Mouse (Mus musculus) adrenal gland, postnatal 36 days (tissue): Measurements from ENCODE around the gene Erich3. TPM values are rescaled to one million over a fixed set of nuclear protein-coding genes. Genes with fewer than 3 reads are reported as not detected.

Source experiments
- DNase-seq, 2 experiments: peaks; one replicate each; pipeline ENCODE4 v3.0.0; 2021; ENCODE audit warnings: mixed read lengths in 1 of 2
- total RNA-seq, 2 experiments: library from RNA; stranded (reverse); gene quantifications; 2 replicates each; pipeline ENCODE4 v1.2.3; 2021

The Erich3 gene
- total RNA-seq, 2 experiments from 2014 or later, result 0.13 to 0.36 TPM

DNA sequence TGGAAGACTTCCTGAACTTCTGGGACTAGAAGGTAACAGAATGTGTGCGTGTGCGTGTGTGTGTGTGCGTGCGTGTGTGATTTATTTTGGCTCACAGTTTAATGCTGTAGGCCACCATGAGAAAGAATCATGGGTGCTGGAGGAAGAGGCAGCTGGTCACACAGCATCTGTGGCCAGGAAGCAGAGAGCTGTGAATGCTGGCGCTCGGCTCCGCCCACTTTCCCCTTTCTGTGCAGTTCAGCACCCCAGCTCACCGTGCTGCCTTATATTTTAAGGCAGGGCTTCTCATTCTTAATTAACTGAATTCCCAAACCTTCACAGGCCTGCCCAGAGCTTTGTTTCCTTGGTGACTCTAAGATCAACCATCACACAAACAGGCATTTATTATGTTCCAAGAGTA, 9.7 kb downstream of the Erich3 start:
- no peak for DNase-seq

DNA sequence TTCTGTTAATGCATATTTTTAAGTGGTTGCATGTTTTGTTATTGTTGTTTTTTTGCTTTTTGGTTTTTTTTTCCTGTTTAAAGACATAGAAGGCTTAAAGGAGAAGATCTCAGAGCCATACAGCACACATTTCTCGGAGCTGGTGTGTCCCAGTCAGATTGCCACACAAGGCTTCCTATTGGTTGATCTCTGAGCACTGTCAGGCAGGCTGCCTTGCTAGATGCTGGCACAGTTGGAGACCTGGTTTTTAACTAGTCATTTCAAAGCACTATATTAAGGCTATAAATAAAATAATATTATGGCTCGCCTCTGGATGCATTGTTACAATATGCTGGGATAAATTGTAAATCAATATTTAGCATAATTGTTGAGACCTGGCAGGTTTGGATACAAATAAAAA, 18.9 kb downstream of the Erich3 start:
- no peak for DNase-seq

DNA sequence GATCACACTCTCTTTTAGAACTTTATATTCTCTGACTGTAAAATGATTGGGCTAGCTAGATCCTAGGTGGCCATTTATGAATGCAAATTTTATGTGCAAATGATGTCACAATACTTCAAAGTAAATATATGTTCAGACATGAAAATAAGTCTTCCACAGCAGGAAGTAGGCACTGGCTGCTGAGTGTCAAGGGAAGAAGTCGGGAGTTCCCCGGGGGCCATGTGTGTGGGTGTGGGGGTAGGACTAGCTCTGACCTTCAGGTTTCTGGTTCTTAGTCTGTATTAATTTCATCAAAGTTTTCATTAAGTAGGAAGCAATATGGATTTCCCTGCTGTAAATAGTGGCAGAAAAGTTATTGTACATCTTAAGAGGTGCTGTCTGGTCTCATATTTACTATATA, 20.0 kb downstream of the Erich3 start:
- DNase-seq, result no peak

DNA sequence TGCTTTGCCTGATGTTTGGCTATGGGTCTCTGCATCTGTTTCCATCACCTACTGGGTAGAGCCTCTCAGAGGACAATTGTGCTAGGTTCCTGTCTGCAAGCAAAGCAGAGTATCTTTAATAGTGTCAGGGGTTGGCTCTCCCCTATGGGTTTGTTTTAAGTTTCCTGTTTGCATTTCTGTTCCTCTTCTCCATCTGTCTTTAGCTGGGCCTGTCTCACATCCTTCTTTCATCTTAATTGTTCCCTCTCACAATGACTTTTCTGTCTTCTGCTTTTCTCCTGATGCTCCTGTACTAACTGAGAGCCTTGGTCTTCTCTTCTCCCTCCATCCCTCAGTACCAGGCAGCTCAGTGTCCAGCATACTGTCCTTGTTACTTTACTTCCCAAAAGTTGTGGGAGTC, 26.6 kb downstream of the Erich3 start:
- DNase-seq, result no peak

DNA sequence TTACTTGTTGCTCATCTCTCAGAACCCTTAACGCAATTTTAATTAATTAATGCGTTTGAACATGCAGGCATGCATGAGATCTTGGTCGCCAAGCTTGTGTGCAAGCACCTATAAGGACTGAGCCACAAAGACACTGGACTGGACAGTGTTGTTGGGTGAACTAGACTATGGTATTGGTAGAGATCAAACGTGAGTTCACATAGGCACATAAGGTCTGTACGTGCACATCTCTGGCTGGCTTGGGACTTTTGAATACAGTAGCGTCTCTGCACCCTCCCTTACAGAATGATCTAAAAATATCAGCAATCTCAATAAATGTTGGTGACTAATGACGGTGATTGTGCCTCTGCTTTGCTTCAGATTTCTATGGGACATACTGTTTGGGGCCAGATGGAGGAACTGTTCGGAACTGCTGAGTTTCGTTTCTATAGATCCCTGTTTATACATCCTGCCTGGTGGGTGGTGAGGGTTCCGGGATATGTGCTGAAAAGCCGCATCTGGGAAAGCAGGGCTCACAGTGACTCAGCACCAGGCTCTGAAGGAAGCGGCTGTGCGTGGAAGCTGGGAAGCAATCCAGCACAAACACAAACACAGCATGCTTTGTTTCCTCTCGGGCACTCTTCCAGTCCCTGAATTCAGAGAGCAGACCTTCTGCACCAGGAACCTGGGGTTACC, 28.4 kb downstream of the Erich3 start:
- DNase-seq, result peak; percentile 55 to 68

DNA sequence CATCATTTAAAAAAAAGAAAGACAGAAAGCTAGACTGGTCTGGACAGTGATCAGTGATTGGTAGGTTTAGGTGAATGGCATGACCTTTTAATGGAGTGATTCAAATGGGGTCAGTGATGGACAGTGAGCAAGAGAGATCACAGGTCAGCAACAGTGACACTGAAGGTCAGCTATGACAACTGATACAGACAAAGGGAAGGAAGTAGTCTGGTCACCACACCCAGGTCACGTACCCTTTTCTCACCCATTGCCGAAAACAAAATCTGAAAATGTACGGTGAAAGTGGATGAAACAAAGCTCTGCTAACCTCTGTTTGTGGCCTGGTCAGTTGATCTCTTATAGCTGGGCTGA, 28.9 kb downstream of the Erich3 start:
- DNase-seq, result peak in 1 of 2 experiments; percentile 5

DNA sequence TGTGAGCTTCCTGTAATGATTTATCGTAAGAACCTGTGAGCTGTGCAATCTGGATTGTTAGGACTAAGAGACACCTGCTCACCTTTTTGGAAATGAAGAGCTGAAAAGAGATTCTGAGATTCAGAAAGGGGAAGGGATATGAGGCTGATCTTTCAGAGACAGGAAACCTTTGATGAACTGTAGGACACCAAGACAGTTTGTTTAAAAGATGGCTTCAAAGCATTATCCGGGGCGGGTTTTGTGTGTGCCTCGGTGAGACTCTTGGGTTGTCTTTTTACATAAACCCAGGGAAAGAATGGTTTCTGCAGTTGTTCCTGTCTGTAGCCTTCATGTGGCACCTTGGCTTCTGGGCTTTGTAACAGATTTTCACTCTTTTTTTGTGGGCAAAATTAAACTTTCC, 30.2 kb downstream of the Erich3 start:
- no peak for DNase-seq

DNA sequence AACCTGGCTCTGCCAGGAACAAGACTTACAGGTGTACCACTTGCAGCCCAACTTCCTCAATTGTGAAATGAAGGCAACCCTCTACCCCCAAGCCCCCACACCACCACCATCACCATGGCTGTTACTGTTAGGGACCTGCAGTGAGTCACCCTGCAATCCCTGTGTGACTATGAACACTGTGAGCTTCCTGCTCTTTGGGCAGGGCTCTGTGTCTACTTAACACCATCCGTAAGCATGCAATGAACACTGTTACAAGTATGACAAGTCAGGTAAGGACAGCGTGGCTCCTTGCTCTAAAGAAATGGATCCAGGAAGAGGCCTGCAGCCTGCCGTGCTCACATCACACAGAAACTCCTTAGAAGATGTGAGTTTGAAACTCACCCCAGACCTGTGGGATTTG, 33.0 kb downstream of the Erich3 start:
- DNase-seq, result no peak

DNA sequence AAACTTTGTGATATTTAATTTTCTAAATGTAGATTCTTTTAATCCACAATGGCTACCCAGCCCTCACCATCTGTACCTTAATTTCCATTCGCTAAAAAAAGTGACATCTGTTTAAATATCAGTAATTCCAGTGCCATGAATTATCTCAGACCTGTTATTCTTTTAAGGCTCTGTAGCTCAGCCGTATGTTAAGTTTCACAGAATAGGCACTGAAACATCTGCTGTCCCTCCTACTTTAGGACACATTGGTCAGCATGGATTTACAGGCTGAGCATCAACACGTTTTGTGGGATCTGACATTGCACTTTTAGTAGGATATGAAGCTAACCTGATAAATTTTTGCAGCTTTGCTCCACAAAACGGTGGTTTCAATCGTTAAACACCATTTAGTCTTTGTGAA, 35.2 kb downstream of the Erich3 start:
- no peak for DNase-seq

DNA sequence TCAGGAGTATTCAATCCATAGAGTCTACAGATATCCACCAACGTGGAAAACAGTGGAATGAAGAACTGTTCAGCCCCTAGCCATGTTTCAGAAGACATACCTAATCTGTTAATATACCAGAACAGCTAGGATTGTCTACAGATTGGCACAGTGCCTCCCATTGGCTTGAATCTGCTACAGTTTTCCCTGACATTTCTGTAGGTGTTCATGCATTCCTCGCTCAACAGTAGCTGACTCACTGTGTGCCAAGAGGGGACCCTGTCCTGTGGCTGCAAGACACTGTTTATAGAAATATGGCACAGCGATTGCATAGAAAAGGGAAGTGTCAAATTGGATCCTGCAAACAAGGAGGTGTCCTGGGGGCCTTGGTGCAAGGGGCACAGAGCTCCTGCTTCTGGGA, 36.6 kb downstream of the Erich3 start:
- DNase-seq, result no peak

DNA sequence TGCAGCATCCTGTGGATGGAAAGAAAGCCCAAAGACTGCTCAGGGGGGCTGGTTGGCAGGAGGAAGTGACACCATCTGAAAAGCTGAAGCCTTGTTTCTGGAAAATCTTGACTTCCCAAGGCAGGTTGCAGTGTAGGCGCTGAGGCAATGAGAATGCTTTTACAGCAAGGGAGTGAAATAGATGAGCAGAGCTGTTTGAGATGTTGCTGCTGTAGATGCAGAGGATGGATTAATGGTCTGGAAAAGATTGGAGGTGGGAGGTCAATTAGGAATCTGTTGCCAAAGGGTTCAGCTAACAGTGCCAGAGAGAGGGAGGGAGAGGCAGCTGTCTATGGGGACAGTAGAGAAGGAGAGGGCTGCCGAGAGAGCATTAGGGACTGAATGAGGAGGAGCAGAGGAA, 37.1 kb downstream of the Erich3 start:
- DNase-seq, result no peak

DNA sequence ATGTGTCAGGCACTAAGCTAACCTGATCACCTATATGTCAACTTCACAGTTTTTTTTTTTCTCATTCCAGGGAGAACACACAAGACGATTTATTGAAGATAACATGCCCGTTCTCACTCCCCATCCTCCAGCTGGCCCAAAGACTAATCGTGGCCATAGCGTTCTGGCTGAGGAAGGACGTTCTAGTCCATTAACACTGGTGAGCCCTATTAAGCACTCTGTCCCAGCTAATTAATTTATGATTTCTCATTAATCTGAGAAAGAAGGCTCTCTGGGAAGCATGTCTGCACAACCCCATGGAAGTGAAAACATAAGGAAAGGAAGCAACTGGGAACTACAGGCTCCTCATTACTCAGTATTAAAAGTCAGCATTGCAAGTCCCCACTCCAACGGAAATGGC, 41.1 kb downstream of the Erich3 start:
- no peak for DNase-seq

DNA sequence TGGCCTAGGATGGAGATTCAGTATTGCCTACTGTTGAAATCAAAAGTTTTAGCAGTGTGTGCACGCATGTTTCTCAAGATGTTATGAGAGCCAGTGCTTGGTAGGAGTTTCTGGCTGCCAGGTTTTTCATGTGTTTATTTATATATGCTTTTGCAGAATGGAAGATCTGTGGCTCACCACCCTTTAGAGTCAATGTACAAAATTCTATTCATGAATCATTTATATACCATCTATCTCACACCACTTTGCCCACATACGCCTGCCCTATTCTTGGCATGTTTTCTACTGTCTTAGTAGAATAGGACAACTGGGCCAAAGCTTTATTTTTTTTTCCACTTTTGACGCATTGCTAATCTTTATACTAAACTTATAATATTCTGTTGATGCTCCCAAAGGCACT, 44.5 kb downstream of the Erich3 start:
- DNase-seq, result no peak

DNA sequence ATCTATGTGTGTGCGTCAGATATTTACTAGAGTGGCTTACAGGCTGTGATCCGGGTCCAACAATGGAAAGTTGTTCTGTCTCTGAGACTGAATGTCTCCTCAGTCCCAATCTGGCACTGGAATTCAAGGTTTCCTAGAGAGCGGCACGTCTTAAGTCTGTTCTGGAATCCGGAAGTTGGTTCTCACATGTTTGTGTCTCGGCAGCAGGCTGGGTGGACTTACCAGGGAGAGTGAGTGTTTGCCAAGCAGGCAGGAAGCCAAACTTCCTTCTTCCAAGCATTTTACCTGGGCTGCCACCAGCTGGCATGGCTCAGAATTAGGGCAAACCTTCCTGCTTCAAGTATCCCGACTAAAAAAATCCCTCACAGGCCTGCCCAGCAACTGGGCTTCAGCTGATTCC, 59.5 kb downstream of the Erich3 start:
- DNase-seq, result peak; percentile 0 to 40

DNA sequence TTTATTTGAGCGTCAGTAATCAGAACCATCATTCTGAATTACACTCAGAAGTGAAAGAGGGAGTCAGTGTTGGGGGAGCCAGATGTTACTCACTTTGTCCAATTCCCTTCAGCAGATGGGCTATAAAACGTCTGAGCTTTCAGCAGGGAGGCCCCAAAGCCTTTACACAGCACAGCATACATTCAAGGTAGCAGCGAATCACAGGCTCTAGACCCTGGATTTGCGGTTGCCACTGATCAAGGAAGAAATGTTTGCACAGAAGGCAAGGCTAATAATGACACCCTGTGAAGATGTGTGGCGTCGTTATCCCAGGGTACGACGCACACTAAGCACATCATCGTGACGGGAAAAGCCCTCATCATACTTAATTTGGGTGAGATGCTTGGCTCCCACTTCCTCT, 67.8 kb downstream of the Erich3 start:
- DNase-seq, result no peak

DNA sequence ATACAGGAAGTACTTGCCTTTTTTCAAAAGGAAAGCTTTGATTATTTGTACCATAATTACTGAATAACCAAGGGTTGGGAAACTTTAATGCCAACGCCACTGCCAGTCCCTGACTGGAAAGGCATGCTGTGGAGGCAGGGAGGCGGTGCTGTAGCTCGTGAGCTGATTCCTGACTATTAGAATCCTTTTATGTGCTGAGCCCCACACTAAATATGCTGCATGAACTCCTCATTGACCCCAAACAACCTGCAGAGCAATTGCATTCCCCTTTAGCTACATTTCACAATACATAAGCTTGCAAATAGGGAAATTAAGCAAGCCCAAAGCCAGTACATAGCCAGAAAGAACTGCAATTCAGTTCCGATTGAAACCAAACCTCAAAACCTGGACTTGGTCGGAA, 77.8 kb downstream of the Erich3 start:
- no peak for DNase-seq

DNA sequence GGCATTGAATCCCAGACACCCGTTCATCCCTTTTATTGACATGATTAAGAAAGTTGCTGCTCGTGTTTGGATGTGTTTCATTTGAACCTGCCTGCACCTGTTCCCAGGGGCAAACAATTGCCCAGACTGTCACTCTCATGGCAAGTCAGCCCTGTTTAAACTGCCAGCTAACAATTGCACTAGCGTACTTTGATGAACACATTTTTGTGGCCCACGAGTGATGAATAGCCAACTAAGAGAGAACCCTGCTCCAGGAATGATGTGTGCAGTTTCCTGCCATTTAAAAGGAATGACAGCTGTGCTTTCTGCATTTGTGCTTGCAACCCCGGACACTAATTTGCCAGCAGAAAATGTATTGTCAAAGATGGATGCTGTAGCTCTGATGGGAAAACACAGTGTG, 79.3 kb downstream of the Erich3 start:
- DNase-seq, result no peak

DNA sequence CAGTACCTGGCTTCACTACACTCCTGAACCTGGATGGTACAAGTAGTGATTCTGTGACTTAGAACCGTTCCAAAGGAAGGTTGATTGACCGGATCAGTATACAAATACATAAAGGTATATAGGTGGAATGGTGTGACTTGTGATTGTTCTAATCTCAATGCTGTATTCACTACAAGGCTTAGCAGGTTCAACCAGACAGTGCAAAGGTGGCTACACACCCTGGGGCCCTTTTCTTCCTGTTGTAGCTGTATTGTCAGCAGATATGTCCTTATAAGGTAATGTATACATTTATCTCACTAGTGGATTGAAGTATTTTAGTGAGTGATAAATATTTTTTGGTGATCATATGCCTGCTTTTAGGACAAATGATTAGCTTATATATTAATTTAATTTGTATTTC, 80.7 kb downstream of the Erich3 start:
- DNase-seq, result no peak

DNA sequence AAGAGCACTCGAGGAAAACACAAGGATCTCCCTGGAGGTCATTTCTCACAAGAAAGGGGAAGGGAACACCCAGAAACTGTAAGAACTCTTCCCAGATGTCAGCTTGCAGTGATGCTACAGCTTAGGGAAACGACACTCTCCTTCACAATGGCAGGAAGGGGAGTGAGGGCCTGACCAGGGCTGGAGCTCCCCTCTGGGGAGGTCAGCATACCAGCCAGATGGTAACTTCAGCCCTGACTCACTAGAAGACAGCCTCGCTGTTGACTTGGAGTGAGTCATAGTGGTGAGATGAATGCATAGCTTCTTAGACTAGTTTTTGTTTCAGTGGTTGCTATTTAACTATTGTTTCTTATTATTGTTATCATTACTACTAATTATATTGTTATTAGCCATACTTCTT, 90.8 kb downstream of the Erich3 start:
- DNase-seq, result no peak

DNA sequence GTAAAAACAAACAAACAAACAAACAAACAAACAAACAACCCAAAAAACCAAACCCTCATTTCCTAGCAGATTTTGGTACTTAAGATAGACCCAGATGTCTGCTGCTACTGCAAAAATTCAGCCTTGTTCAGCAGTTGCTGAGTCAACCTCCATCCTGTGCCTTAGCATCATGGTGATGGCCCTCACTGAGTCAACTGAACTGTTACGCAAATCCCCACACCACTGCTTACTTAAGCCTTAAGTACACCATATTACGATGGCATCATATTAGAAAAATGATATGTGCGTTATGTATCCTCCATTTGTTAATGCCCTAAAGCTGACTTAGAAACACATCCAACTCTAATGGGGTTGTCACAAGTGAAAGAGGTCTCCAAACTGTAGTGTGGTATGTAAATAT, 91.6 kb downstream of the Erich3 start:
- DNase-seq, result no peak

DNA sequence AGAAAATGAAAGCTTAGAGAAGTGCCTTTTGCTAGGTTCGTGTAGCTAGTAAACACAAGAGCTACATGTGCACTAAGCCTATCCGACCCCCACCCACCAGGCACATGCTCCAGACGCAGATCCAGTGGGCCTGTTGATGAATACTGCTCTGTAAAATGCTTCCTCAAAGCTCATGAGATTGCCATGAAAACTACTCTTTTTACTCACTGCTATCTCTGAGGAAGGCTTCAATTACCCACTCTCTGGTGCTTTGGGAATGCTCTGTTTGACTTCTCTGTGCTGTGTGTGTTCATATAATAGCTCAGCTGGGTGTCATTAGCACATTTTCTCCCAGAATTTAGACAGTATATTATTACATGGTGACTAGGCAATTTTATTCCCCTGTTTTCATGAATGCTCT, 94.4 kb downstream of the Erich3 start:
- no peak for DNase-seq

DNA sequence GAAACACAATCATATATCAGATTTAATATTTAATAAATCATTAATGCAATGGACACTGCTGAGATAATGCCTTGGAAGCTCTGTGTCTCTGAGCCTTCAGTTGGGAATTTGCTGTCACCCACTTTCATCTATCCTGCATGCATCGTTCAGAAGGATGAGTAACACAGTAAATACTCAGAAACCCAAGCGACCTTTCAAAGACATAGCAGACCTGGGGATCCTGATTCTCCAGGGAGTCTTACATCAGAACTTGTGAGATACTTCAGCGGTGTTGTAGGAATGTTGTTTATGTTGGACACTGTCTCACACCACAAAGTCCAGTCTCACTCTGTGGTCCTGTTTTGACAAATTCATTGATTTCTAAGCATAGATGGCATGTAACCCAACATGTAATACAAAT, 97.4 kb downstream of the Erich3 start:
- no peak for DNase-seq

DNA sequence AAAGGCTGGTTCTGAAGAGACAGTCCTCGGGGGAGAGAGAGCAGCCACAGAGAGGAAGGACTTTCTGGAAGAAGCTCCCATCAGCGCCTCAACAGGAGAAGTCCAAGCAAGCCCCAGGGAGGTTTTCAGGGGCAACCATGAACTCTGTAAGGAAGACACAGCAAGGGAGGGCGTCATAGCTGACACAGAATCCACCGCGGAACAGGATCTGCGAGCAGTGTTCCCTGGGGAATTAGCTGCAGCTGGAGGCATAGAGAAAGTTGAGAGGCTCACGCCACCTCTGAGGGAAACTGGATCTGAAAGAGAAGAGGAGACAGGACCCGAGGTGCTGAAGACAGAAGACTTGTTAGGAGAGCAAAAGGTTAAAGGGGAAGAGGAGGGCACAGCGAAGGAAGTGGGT, 99.7 kb downstream of the Erich3 start:
- no peak for DNase-seq

DNA sequence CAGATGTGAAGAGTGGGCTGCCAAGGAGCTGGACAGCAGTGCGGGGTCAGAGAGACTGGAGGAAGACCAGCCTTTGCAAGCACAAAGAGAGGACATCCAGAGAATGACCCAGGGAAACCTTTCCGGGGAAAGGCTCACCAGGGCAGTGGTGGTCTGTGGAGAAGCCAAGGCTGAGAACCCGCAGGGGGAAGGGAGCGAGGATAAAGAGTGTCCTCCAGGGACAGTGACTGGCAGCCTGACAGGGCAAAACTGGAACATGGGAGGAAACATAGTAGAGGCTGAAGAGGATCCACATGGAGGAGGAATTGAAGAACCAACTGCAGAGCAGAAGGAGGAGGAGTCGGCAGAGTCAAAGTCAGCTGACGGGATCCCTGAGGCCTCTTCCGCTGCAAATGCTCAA, 100.5 kb downstream of the Erich3 start:
- DNase-seq, result no peak

DNA sequence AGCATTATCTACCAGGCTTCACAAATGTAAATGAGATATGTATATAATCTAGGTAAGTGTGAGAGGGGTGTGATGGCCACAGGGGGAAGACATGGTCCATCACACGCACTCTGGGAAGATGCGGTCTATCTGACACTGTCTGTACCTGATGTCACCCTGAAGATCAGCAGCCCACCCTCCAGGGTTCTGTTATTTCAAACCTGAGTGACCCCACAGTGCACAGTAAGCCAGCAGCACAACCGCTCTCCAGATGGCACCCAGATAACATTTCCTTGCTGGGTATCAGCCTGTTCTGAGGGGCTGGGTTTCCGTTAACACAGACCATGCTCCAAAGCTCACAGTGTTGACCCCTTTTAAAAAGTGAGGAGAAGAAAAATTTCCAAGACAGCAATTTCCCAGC, 102.7 kb downstream of the Erich3 start:
- no peak for DNase-seq
